Mouse (Mus musculus): Measurements from ENCODE around the gene Acvr1b.

The Acvr1b gene

DNA sequence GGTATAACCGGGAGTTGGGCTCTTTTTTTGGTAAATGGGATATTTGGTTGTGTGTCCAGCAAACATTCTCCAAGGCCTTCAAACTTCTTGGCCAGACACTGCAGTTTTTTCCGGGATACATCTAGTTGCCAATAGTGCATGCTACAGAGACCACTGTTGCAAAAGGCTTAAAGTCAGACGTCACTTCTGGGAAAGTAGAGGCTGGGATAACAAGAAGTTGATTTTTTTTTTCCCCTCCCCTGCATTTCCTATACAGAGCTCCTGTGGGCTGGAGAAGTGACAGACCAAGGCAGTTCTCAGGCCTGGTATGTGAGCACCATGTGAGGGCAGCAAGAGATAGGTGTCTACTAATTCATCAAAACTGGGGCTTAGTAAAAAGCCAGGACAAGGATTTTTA is 2.4 kb downstream of the Acvr1b start:
- DNase-seq, result no peak

DNA sequence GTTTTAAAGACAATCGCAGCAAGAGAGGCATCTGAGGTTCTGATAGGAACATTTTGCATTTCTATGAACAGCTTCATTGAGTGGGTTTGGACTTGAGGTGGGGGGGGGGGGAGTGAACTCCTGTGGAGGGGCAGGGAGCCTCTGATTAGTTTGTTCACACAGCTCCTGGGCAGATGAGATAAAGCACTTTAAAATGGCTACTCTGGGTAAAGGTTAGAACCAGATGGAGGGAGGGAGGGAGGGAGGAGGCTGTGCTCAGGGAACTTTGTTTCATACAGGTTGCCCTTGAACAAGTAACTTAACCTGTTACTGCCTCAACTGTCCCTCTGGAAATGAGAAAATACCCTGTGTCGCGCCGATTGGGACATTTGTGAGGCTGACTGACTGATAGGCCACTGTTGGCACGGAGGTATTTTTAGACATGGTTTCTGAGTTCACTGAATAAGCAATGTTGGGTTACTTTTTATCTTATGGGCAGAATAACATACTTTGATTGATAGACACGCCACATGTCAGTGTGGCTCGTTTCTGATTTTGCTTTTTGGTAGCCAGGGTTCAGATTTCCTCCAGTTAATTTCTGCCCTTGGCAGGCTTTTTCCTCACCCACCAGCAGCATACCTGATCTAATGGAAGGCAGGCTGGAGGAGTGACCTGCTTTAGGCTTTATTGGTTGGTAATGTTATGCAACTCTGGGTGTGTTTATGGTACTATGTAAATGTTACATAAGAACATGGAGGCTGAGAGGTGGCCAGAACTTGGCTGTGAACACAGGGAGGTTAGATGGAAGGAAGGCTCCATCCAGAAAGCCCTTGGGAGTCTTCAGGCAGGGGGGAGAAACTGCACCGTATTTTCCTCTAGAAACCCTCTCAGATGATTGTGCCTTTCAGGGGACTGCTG is 3.2 kb downstream of the Acvr1b start:
- no peak for DNase-seq

DNA sequence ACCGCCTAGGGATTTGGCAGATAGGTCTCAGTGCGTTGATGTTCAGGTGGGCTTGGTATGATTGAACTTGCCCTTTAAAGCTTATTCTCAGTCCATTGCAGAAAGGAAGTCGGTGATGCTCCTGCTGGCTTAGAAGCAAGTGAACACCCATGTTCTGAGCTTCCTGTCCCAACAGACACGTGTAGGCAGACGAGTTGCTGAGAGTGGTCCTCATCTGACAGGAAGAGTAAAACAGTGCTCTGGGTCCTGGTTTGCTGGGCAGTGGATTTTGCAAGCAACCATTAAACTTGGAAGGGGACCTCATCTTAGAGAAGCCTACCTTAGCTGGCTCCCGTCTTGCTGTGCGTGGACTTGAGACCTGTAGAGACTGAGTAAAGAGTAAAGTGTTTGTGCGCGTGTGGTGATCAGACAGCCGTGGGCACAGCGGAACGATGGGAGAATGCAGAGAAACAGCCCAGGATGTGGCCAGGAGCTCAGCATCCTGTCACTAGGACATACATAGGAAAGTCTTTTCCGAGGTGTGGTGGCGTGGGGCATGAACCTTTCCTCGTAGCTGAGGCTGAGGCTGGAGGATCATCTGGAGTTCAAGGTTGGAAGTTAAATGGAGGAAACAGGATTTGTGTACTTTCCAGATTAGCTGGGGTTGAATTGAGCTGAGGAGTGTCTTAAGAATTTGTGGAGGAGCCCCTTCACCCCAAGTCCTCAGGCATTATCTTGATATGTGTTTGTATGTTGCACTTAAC is 6.7 kb downstream of the Acvr1b start:
- no peak for DNase-seq

DNA sequence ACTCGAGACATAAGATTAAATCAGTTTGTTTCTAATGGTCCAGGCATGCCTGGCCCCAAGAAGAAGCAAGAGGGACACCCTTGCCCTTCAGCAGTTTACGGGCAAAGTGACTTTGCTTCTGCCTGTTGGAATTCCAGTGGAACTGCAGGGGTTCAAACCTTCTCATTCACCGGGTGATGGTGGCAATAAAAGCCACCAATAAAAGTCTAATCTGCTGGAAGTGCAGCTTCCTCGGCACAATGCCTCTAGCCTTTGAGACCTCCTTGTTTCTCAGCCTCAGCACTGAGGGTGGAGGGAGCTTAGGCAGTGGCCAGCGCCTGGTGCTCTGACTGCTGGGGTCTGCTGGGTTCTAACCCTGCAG is 7.2 kb downstream of the Acvr1b start:
- no peak for DNase-seq

DNA sequence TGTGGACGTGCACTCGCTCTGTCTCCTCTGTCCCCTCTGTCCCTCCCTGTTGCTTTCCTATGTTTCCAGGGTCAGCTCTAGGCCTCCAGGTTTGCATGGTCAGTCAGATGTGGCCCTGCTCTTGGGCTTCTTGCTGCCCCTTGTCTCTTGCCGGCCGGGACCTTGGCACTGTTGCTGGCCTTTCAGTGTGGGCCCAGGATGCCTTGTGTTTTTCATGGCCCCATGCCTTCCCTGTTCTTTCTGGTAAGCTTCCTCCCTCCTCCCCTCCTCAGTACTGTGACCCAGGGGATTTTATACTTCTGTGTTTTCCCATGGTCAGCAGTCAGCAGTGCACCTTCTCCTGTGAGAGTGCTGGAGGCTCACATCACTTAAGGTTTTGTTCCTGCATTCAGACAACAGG is 7.6 kb downstream of the Acvr1b start:
- DNase-seq, result no peak

DNA sequence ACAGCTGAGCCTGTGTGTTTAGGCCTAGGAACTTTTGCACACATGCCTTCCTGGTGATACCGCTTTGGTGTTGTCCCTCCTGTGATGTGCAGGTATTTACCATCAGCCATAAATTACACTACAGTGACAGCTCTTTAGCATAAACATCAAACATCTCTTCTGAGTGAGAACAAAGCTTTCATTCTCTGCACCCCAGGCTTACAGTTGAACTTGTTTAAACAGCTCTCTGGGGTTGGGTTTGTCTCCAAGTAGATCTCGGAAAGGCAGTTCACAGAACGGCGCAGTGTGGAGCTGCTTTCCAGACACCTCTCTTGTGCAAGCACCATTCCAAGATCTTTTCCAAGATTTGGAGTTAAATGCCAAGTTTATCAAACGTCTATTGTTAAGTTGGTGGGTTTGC is 8.8 kb downstream of the Acvr1b start:
- no peak for DNase-seq

DNA sequence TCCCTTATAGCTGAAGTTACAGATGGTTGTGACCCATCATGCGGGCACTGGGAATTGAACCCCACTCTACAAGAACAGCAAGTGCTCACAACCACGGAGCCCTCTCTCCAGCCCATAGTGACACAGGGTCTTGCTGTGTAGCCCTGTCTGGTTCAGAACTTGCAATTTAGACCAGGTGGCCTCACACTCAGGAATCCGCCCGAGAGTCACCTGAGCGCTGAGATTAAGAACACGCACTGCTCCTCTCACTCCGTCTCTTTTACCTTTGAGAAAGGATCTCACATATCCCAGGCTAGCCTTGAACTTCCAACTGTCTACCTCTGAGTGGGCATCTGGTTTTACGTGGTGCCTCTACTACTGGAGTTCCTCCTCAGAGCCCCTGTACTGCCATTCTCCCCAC is 10.4 kb downstream of the Acvr1b start:
- no peak for DNase-seq

DNA sequence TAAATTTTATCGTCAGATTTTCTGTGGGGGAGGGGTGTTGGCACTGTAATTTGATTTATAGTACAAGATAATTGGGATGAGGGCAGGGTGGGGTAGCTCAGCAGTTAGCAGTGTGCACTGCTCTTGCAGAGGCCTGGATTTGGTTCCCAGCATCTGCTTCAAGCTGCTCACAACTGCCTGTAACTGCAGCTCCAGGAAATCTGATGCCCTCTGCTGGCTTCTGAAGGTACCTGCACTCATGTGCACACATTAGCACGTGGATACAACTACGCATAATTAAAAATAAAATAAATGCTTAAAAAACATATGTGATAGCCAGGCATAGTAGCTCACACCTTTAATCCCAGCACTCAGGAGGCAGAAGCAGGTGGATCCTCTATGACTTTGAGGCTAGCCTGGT is 11.7 kb downstream of the Acvr1b start:
- no peak for DNase-seq

DNA sequence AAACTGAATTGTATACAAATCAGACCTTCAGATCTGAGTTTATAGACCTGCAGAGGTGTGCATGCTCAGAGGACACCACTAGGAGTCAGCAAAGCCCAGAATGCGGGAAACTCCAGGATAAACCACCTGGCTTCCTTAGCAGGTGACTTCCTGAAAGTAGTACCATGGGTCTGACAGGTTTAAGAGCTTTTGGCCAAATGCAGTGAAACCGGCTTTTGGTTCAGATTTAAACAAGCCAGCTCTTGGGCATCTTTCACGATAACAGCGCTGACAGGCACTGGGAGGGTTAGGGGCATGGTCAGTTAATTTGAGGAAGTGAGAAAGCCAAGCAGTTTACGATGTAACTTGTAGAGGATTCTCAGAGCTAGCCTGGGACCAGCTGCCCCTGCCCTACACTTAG is 14.0 kb downstream of the Acvr1b start:
- no peak for DNase-seq

DNA sequence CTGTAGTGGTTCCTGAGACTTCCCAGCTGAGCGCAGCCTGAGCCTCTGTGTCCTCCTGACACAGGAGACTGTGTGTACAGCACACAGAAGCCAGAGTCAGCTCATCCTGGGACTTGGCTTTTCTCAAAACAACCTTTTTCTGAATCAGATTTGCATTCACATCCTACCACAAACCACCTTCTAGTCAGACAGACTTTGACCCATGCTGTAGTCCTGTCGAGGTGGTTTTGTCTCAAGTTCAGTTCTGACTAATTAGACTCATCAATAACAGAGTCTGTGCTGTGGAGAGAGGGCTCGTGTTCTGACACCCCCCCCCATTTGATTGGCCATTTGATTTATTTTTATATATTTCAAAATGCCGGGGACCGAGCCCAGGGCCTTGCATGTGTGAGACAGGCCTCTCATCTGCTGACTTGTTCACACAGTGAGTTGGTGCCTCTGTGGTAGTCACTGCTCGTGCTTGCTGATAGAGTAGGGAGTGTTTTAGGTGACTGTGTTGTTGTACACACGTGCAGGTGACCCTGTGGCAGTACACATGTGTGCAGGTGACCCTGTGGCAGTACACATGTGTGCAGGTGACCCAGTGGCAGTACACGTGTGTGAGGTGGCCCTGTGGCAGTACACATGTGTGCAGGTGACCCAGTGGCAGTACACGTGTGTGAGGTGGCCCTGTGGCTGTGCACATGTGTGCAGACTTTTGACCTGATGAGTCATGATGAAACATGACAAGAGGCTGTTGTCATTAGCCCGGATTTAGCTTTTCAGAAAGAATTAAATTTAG is 16.3 kb downstream of the Acvr1b start:
- no peak for DNase-seq

DNA sequence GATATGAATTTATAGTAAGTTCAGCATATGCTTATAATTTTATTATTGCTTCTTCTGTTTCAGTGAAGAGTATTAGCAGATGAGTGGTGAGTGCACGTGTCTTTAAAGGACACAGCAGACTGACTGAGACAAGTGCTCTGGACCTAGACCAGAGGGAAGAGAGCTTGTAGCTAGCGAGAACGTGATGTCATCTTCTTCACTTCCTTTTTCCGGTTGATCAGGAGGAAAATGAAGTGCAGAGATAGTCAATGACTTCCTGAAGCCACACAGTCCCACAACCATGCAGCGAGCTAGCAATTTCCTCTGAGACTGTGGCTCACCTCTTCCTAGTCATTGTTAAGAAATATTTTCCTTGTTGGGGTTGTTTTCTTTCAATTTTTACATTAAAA is 16.9 kb downstream of the Acvr1b start:
- DNase-seq, result no peak

DNA sequence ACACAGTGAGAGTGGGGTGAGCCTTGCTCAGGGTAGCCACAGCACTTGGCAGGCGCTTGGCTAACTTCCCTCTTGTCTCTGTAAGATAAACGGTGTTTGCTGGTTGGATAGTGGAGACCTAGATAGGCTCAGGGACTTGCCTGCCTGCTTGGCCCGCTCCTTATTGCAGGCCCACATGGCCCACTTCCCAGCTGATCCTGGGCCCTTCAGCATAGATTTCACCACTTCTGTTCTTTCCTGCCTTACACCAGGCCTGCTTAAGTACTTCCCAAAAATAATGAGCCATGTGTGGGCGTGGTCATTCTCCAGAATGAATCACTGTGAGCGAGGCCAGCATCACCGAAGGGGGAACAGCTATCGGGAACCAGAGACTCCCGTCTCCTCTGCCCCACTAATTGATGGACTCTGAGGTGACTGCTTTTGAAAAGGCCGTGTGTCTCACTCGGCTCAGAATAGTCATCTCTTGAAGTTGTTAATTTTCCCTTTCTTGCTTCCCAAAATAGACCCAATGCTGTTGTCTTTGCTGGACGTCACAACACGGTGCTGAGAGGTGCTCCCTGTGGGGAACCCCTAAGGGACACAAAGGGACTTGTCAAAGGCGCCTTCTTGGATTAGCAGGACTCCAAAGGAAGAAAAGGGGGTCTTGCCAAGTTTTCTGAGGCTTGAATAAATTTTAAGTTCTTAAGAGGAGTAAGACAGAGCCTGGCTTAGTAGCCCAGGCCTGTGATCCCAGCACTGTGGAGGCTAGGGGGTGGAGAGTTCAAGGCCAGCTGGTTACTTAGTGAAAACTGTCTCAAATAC is 17.8 kb downstream of the Acvr1b start:
- no peak for DNase-seq

DNA sequence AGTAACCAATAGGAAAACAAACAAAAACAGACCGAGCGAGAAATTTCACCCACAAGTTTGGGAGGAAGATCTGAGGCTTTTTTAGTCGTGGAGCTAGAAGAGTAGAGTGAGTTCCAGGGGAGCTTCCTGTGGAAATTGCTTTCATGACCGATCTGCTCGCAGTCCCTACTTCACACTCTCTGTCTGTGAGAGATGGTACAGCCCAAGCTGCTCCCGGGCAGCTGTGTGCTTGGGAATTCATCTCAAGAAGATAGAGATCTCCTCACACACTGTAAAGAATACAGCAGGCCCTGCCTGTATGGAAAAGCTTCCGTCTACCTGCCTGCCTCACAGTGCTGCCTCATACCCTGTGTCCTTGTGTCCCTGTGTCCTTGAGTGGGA is 18.4 kb downstream of the Acvr1b start:
- DNase-seq, result no peak

DNA sequence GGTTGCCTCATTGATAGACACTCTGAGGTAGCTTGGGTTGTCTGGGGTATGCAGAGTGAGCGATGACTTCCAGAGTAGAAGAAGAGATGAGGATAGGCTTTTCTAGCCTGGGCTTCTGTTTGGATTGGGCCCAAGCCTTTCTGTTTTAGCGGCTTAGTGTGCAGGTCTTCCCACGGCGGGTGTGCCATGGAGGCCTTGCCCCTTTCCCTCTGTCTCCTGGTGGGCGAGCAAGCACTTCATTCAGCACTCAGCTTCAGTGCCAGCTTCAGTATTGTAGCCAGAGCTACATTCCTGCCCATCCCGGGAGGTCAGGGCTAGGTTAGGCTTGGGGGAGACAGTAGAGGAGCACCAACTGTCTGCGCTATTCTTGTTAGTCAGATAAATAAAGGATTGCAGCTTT is 18.8 kb downstream of the Acvr1b start:
- no peak for DNase-seq

DNA sequence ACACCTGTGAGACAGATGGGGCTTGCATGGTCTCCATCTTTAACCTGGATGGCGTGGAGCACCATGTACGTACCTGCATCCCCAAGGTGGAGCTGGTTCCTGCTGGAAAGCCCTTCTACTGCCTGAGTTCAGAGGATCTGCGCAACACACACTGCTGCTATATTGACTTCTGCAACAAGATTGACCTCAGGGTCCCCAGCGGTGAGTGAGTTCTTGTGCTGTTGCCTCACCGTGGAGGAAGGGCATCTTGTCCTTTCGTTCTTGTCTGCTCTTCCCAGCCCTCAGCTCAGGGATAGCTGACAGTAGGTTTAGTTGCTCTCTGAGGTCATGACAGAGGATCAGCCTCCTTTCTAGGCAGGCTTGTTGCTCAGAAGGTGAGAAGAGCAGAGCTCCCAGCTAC is 20.1 kb downstream of the Acvr1b start:
- DNase-seq, result no peak

DNA sequence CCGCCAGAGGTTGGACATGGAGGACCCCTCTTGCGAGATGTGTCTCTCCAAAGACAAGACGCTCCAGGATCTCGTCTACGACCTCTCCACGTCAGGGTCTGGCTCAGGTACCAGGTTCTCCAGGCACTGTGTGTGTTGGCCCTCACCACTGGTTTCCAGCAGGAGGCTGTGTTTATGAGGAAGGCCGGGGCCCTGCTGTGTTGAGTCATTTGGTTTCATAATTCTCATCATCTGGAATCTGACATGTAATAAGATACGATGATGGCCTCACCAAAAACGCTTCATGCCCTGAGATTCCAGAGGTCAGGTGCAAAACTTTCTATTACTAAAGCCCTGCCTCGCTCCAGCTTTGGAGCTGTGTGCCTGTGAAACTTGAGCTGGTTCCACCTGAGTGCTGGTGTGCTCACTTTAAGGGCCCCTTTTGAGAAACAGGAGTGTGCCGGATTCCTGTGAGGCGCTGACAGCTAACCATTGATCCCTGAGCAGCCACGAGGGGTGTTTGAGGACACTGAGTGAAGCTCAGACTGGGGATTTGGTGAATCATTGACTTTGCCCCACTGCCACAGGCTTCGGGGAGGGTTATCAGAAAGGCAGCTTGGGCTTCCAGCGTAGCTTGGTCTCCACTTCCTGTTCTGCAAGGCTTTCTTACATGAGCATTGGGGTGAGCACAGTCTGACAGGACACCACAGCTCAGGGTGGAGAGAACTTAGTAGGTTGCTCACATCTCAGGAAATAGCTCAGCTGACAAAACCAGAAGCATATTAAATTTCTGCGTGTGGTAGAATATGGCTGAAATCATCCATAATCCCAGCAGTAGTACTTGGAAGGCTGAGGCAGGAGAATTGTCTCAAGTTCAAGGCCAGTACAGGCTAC is 21.3 kb downstream of the Acvr1b start:
- no peak for DNase-seq

DNA sequence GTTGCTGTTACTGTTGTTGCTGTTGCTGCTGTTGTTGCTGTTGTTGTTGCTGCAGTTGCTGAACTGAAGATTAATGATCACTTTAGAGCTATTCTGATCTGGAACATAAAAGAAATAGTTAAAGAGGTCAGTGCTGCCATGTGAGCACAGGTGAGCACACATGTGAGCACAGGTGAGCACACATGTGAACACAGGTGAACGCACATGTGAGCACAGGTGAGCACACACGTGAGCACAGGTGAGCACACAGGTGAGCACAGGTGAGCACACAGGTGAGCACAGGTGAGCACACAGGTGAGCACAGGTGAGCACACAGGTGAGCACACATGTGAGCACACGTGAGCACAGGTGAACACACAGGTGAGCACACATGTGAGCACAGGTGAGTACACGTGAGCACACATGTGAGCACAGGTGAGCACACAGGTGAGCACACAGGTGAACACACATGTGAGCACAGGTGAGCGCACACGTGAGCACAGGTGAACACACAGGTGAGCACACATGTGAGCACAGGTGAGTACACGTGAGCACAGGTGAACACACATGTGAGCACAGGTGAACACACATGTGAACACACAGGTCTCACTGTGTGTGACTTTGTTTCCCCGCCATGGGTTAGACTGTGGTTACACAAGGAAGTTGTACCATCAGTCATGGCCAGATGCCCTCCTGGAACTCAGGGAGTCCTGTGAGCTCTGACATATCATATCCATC is 22.4 kb downstream of the Acvr1b start:
- DNase-seq, result no peak

DNA sequence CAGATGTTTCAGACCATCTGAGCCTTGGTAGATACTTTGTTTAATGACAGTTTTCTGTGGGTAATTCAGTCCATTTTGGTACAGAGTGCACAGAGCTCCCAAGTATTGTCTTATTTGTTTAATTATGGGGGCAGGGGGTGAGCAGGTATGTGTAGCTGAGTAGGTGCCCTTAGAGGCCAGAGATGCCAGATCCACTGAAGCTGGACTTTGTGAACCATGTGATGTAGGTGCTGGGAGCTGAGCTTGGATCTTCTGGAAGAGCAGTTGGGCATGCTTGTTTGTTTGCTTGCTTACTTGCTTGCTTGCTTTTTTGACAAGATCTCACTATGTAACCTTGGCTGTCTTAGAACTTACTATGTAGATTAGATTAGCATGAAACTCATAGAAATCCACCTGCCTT is 23.1 kb downstream of the Acvr1b start:
- DNase-seq, result no peak

DNA sequence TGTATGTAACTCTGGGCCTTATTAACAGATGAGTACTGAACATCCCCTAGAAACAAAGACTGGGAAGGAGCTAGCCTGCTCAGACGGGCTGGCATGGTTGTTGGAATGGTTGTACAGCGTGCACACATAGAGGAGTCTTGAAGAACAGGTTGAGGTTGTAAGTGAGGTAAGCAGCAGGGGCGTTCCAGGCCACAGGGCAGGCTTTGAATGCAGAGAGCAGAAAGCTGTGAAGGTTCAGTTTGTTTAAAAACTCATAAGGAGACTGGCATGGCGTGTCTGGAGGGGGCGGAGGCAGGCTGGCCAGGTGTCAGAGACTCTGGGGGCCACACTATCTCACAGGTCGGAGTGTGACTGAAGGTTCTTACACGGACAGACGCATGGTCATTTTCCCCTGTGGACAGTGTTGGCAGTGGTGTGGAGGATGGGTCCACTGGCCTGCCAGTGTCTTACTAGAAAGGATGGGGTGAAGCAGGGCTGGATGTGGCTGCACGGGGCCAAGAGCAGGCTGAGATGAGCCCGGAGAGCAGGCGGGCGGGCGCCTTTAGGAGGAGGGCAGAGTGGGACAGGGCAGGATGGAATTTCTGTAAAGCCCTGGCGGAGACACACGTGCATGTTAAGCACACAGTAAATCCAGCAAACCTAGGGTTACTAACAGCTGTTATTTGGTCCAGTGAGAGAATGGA is 23.8 kb downstream of the Acvr1b start:
- DNase-seq, result no peak

DNA sequence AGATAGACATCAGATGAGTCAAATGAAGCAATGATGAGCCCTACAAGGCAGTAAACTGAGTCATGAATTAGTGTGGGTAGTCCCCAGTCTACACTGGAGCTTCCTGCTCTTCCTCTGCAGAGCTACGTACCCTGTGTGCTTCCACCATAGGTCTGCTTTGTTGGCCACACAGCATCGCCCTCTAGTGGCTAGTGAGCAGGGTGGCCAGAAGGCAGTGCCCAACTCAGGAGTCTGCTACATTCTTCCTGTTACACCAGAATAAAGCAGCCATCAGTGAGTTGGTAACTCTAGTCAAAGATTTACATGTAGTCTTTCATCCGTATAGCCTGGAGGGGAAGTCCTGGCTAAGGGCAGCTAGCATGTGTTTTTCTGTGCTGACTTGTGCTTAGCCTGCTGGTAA is 24.4 kb downstream of the Acvr1b start:
- peak; percentile 76 to 79 for DNase-seq

DNA sequence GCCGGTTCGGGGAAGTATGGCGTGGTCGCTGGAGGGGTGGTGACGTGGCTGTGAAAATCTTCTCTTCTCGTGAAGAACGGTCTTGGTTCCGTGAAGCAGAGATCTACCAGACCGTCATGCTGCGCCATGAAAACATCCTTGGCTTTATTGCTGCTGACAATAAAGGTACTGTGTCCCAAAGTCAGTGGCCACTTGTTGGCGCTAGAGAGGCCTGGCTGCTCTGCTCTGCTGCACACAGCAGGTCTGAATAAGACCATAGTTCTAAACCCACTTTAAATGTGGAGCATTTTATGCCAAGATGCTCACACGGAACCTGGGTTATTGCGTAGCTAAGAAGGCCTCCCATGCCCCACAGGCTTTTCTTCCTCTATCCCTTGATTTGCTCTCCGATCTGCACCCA is 25.0 kb downstream of the Acvr1b start:
- DNase-seq, result peak in 1 of 2 experiments; percentile 50

Measured in cerebellum, postnatal 14 days (tissue).